ENCODE assay signal across 12 mouse cellular contexts in genomic region chr16:52044985-52045384, GRCm38 (mm10).
"Had no signal": no experiment of that assay in that cellular context is flagged by ENCODE, and none has a peak within 500 bp of the region (broad histone marks: within the 10 kb centered on the region; RNA-seq: fewer than 3 reads in every experiment).

No protein-coding gene starts in this region.

- H3K4me3 ChIP-seq: kidney, embryonic 15.5 days; limb, embryonic 13.5 days; midbrain, embryonic 10.5 days; midbrain, embryonic 15.5 days; stomach, embryonic 15.5 days had no signal

- H3K9ac ChIP-seq: kidney, embryonic 15.5 days; limb, embryonic 13.5 days; midbrain, embryonic 15.5 days; stomach, embryonic 15.5 days had no signal

- H3K27me3 ChIP-seq: kidney, embryonic 15.5 days; limb, embryonic 13.5 days; midbrain, embryonic 15.5 days; stomach, embryonic 15.5 days had no signal

- H3K27ac ChIP-seq: kidney, embryonic 15.5 days; limb, embryonic 13.5 days; midbrain, embryonic 10.5 days; midbrain, embryonic 15.5 days; stomach, embryonic 15.5 days had no signal

- H3K9me3 ChIP-seq: kidney, embryonic 15.5 days; limb, embryonic 13.5 days; midbrain, embryonic 10.5 days; midbrain, embryonic 15.5 days; stomach, embryonic 15.5 days had no signal

- ATAC-seq: midbrain, embryonic 15.5 days had no signal

- H3K4me2 ChIP-seq: kidney, embryonic 15.5 days; limb, embryonic 13.5 days; midbrain, embryonic 15.5 days; stomach, embryonic 15.5 days had no signal

- DNase-seq: kidney, adult 2 months; kidney, postnatal 14 days; left cerebral cortex, postnatal 4 days; lung, adult 18-20 months; right cerebral cortex, postnatal 14 days; thymus, adult 2 months; thymus, postnatal 25 days had no signal
